Mouse (Mus musculus): ENCODE results near the gene Rere. TPM values are rescaled to one million over a fixed set of nuclear protein-coding genes. Genes with fewer than 3 reads are reported as not detected.

Gene Rere
- polyA plus RNA-seq, 1 experiment from 2014 or later = 57.2 TPM

GRCm38 (mm10) chr4:150455750-150456149, 174.3 kb downstream of the Rere start:
- Histone ChIP-seq H3K27ac (no peak overlapping the region), H3K4me3 (no peak overlapping the region), H3K27me3 (replicated peaks) (no peaks in the 10 kb centered on the region), H3K9ac (no peak overlapping the region), H3K4me2 (replicated peaks) (no peak overlapping the region), H3K4me1 (peaks cover 35% of the 10 kb centered on the region), H3K36me3 (no peaks in the 10 kb centered on the region), H3K9me3 (no peaks in the 10 kb centered on the region)
- no peak for ATAC-seq (ENCODE audit: low FRiP score, low read depth)
- WGBS = 82% methylated on average over 1 of the region's 1 CpGs

DNA sequence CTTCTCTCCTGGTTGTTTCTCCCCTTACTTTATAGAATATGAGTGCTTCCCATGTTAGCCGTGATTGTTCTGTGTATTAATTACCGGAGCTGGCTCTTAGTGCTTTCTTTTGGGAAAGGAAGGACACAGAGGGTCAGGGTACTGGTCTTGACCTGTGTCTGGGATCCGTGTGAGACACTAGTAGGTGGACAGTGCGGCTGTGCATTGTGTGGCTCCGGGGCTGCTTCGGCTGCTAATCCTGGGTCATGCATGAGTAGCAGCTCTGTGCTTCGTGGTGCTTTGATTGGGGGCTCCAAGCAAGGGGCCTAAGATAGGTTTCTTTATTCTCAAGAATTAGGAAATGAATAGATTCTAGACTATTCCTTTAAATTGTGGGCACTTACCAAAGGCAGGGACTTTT, 175.0 kb downstream of the Rere start:
- Histone ChIP-seq H3K36me3 (no peaks in the 10 kb centered on the region), H3K4me2 (replicated peaks) (no peak overlapping the region), H3K9me3 (no peaks in the 10 kb centered on the region), H3K27ac (peak overlapping the region; percentile 18; the same call in 1 of the 2 replicates), H3K27me3 (replicated peaks) (no peaks in the 10 kb centered on the region), H3K9ac (no peak overlapping the region), H3K4me1 (peaks cover 42% of the 10 kb centered on the region), H3K4me3 (no peak overlapping the region)
- WGBS = 62% methylated on average over 7 of the region's 7 CpGs
- no peak for ATAC-seq (ENCODE audit: low FRiP score, low read depth)

GRCm38 (mm10) chr4:150456886-150457285, 175.4 kb downstream of the Rere start:
- Histone ChIP-seq H3K27me3 (replicated peaks) (no peaks in the 10 kb centered on the region), H3K4me1 (peaks cover 45% of the 10 kb centered on the region), H3K27ac (no peak overlapping the region), H3K4me3 (no peak overlapping the region), H3K9me3 (no peaks in the 10 kb centered on the region), H3K36me3 (no peaks in the 10 kb centered on the region), H3K9ac (no peak overlapping the region), H3K4me2 (replicated peaks) (no peak overlapping the region)
- WGBS = 60% methylated on average over 2 of the region's 2 CpGs
- ATAC-seq (ENCODE audit: low FRiP score, low read depth) = no peak

- no peaks in the 10 kb centered on the region for H3K9me3 ChIP-seq
- peaks cover 42% of the 10 kb centered on the region for H3K4me1 ChIP-seq
- H3K9ac ChIP-seq = no peak overlapping the region
- no peak overlapping the region for H3K4me3 ChIP-seq
- H3K36me3 ChIP-seq = no peaks in the 10 kb centered on the region
- ATAC-seq (ENCODE audit: low FRiP score, low read depth) = no peak
- H3K27ac ChIP-seq = peak overlapping the region; percentile 22; the same call in 1 of the 2 replicates
- WGBS = 65% methylated on average over 4 of the region's 4 CpGs
- H3K27me3 ChIP-seq (replicated peaks) = no peaks in the 10 kb centered on the region
- no peak overlapping the region for H3K4me2 ChIP-seq (replicated peaks)
Measured at GRCm38 (mm10) chr4:150457353-150457752, 175.9 kb downstream of the Rere start.

DNA sequence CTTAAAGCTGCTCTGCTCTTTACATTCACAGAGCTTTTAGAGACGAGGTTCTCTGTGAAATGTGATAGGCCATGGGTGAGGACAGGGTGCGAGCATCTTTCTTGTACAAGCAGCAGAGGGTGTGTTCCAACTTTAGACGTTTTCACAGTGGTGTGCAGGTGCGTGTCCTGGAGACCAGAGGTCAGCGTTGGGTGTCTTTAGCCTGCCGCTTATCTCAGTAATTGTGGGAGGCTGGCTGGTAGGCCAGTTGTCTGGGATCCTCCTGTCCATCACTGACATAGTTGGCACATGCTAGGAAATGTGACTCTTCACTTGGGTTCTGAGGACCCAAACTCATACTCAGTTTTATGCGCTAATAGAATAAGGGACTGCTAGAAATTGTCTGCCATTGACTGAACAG, 176.3 kb downstream of the Rere start:
- Histone ChIP-seq H3K4me1 (peaks cover 43% of the 10 kb centered on the region), H3K27ac (peak overlapping the region; percentile 22; the same call in 1 of the 2 replicates), H3K27me3 (replicated peaks) (no peaks in the 10 kb centered on the region), H3K9ac (no peak overlapping the region), H3K9me3 (no peaks in the 10 kb centered on the region), H3K4me2 (replicated peaks) (no peak overlapping the region), H3K36me3 (no peaks in the 10 kb centered on the region), H3K4me3 (no peak overlapping the region)
- 77% methylated on average over 7 of the region's 7 CpGs for WGBS
- no peak for ATAC-seq (ENCODE audit: low FRiP score, low read depth)

GRCm38 (mm10) chr4:150459022-150459794, 177.8 kb downstream of the Rere start:
- Histone ChIP-seq H3K27ac (no peak overlapping the region), H3K4me2 (replicated peaks) (no peak overlapping the region), H3K36me3 (no peaks in the 10 kb centered on the region), H3K9ac (no peak overlapping the region), H3K27me3 (replicated peaks) (no peaks in the 10 kb centered on the region), H3K9me3 (no peaks in the 10 kb centered on the region), H3K4me3 (no peak overlapping the region), H3K4me1 (peaks cover 44% of the 10 kb centered on the region)
- 73% methylated on average over 6 of the region's 6 CpGs for WGBS
- no peak for ATAC-seq (ENCODE audit: low FRiP score, low read depth)

- H3K36me3 ChIP-seq = no peaks in the 10 kb centered on the region
- H3K9ac ChIP-seq = no peak overlapping the region
- no peak overlapping the region for H3K27ac ChIP-seq
- no peak overlapping the region for H3K4me2 ChIP-seq (replicated peaks)
- WGBS = 72% methylated on average over 5 of the region's 5 CpGs
- no peak for ATAC-seq (ENCODE audit: low FRiP score, low read depth)
- no peaks in the 10 kb centered on the region for H3K9me3 ChIP-seq
- H3K4me3 ChIP-seq = no peak overlapping the region
- H3K27me3 ChIP-seq (replicated peaks) = no peaks in the 10 kb centered on the region
- peaks cover 43% of the 10 kb centered on the region for H3K4me1 ChIP-seq
Measured at GRCm38 (mm10) chr4:150460451-150460850, 179.0 kb downstream of the Rere start.

DNA sequence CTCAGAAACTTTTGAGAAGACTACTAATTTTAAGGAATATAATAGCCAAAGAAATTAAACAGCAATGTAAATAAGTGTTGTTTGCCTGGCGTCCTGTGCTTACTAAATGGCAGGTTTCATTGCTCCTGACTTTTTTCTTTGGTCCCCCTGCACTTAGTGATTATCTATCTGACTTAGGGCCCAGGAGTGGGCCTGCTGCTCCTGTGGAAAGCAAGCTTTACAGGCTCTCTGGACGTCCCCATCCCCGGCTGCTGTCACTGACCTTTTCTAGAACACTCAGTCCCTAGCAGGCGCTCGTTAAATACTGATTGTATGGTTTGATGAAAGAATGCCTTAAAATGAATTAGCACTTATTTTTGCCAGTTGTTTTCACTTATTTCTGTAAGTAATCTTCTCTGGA, 179.6 kb downstream of the Rere start:
- Histone ChIP-seq H3K9me3 (no peaks in the 10 kb centered on the region), H3K9ac (no peak overlapping the region), H3K4me2 (replicated peaks) (no peak overlapping the region), H3K4me1 (peaks cover 47% of the 10 kb centered on the region), H3K4me3 (no peak overlapping the region), H3K27ac (no peak overlapping the region), H3K27me3 (replicated peaks) (no peaks in the 10 kb centered on the region), H3K36me3 (no peaks in the 10 kb centered on the region)
- ATAC-seq (ENCODE audit: low FRiP score, low read depth) = no peak
- WGBS = 46% methylated on average over 5 of the region's 5 CpGs

- Histone ChIP-seq H3K9me3 (no peaks in the 10 kb centered on the region), H3K9ac (no peak overlapping the region), H3K4me1 (peaks cover 41% of the 10 kb centered on the region), H3K27me3 (replicated peaks) (no peaks in the 10 kb centered on the region), H3K27ac (no peak overlapping the region), H3K4me3 (no peak overlapping the region), H3K4me2 (replicated peaks) (no peak overlapping the region), H3K36me3 (no peaks in the 10 kb centered on the region)
- ATAC-seq (ENCODE audit: low FRiP score, low read depth) = no peak
- WGBS = 28% methylated on average over 6 of the region's 6 CpGs
Measured at GRCm38 (mm10) chr4:150461427-150462189, 180.2 kb downstream of the Rere start.

GRCm38 (mm10) chr4:150462367-150462766, 180.9 kb downstream of the Rere start:
- Histone ChIP-seq H3K9me3 (no peaks in the 10 kb centered on the region), H3K27me3 (replicated peaks) (no peaks in the 10 kb centered on the region), H3K36me3 (no peaks in the 10 kb centered on the region), H3K4me2 (replicated peaks) (no peak overlapping the region), H3K9ac (no peak overlapping the region), H3K4me1 (peaks cover 40% of the 10 kb centered on the region), H3K4me3 (no peak overlapping the region), H3K27ac (no peak overlapping the region)
- no peak for ATAC-seq (ENCODE audit: low FRiP score, low read depth)
- WGBS = 66% methylated on average over 4 of the region's 4 CpGs

GRCm38 (mm10) chr4:150465759-150466158, 184.3 kb downstream of the Rere start:
- H3K4me1 ChIP-seq = peaks cover 29% of the 10 kb centered on the region
- H3K36me3 ChIP-seq = peaks cover 15% of the 10 kb centered on the region
- H3K9ac ChIP-seq = no peak overlapping the region
- H3K4me3 ChIP-seq = no peak overlapping the region
- H3K27me3 ChIP-seq (replicated peaks) = no peaks in the 10 kb centered on the region
- no peak for ATAC-seq (ENCODE audit: low FRiP score, low read depth)
- no peak overlapping the region for H3K4me2 ChIP-seq (replicated peaks)
- H3K9me3 ChIP-seq = no peaks in the 10 kb centered on the region
- H3K27ac ChIP-seq = no peak overlapping the region
- WGBS = 48% methylated on average over 4 of the region's 4 CpGs

DNA sequence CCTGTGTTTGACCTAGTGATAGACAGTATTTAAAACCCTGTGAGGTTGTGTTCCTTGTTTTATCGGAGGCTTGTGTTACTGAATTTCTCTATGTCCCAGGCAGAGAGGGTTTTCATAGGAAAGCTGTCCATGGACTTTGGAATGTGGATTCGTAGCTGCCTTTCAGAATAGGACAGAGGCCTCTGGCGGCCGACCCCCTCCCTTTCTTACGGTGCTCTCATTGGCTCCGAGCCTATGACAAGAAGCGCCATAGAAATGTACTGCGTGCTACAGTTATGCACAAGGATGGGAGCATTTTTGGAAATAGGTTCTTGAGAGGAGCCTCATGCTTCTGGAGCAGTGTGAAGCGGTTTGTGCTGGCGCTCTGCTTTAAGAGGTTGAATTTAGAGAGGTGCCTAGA, 187.8 kb downstream of the Rere start:
- Histone ChIP-seq H3K27me3 (replicated peaks) (no peaks in the 10 kb centered on the region), H3K4me3 (no peak overlapping the region), H3K27ac (no peak overlapping the region), H3K9me3 (no peaks in the 10 kb centered on the region), H3K4me1 (peaks cover 26% of the 10 kb centered on the region), H3K9ac (no peak overlapping the region), H3K4me2 (replicated peaks) (no peak overlapping the region), H3K36me3 (peaks cover 24% of the 10 kb centered on the region)
- no peak for ATAC-seq (ENCODE audit: low FRiP score, low read depth)
- WGBS = 83% methylated on average over 10 of the region's 10 CpGs

All from neural tube, embryonic 12.5 days (tissue).